Mouse (Mus musculus) hindbrain, embryonic 14.5 days (tissue): Measurements from ENCODE around the gene Sirt4. TPM values are rescaled to one million over a fixed set of nuclear protein-coding genes. Genes with fewer than 3 reads are reported as not detected.

Source experiments
- ATAC-seq: fragments of 200-750 bp; cut with Nextera tagmentation; 2 replicates; pipeline ENCODE4 v1.8.0; 2017; ENCODE audit warnings: moderate number of reproducible peaks, mild to moderate bottlenecking, moderate TSS enrichment, moderate library complexity; ENCODE audit not compliant: low FRiP score
- DNase-seq: peaks from one replicate; pipeline ENCODE4 v3.0.0-alpha.2; 2015; ENCODE audit warnings: low spot score
- H3K27ac ChIP-seq: fragments of 300-500 bp; sonication (generic); 2 replicates; pipeline ENCODE4 v1.5.1; 2014; ENCODE audit warnings: mild to moderate bottlenecking, moderate library complexity
- H3K27me3 ChIP-seq: fragments of 300-500 bp; sonication (generic); 2 replicates; pipeline ENCODE4 v1.6.1; 2014; ENCODE audit warnings: mild to moderate bottlenecking, low read length, mixed read lengths; ENCODE audit not compliant: control insufficient read depth, insufficient read depth
- H3K36me3 ChIP-seq: fragments of 300-500 bp; sonication (generic); replicated peaks from 2 replicates; pipeline ENCODE4 v1.6.1; 2014; ENCODE audit not compliant: control insufficient read depth, insufficient read depth
- H3K4me1 ChIP-seq: fragments of 300-500 bp; sonication (generic); replicated peaks from 2 replicates; pipeline ENCODE4 v1.6.1; 2014; ENCODE audit warnings: antibody characterized with exemption, low read length, mixed read lengths; ENCODE audit not compliant: control insufficient read depth, insufficient read depth
- H3K4me2 ChIP-seq: fragments of 300-500 bp; sonication (generic); replicated peaks from 2 replicates; pipeline ENCODE4 v1.6.1; 2014; ENCODE audit warnings: mild to moderate bottlenecking, moderate library complexity
- H3K4me3 ChIP-seq: fragments of 300-500 bp; sonication (generic); replicated peaks from 2 replicates; pipeline ENCODE4 v1.5.1; 2014; ENCODE audit warnings: mild to moderate bottlenecking, low read length
- H3K9ac ChIP-seq: fragments of 300-500 bp; sonication (generic); 2 replicates; pipeline ENCODE4 v1.6.1; 2014
- H3K9me3 ChIP-seq: fragments of 300-500 bp; sonication (generic); 2 replicates; pipeline ENCODE4 v1.6.1; 2016; ENCODE audit warnings: low read length; ENCODE audit not compliant: control insufficient read depth
- WGBS: fragments of 180-500 bp; shearing (Covaris S2); extraction: QIAGEN DNeasy Blood & Tissue Kit; methylation state at CpG from one replicate; pipeline ENCODE4 v1.1.7; 2014; 5-methylcytosine and 5-hydroxymethylcytosine counted together
- polyA plus RNA-seq: library from polyadenylated mRNA; unstranded; fragments of >200 nt; fragmentation: Nextera tagmentation; extraction: Ambion mirVana; gene quantifications from 2 replicates; pipeline ENCODE4 v1.2.1, GENCODE M21; 2014

Sirt4 gene
- polyA plus RNA-seq, 1 experiment from 2014 or later: 19.1 TPM

DNA sequence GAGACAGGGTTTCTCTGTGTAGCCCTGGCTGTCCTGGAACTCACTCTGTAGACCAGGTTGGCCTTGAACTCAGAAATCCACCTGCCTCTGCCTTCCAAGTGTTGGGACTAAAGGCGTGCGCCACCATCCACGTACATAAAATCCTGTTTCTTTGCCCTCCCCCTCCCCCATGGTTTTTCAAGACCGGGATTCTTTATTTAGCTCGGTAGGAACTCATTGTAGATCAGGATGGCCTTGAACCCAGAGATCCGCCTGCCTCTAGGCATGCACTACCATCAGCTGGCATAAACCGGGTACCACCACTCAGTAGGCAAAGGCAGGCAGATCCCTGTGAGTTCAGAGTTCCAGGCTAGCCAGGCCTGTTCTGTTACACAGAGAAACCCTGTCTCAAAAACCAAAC is 32.4 kb upstream of the Sirt4 start:
- no peaks in the 10 kb centered on the region for H3K27me3 ChIP-seq
- H3K4me1 ChIP-seq: peaks cover 9% of the 10 kb centered on the region; the same call in 1 of the 2 replicates
- no peak overlapping the region for H3K9ac ChIP-seq
- 85% methylated on average over 7 of the region's 7 CpGs for WGBS
- no peaks in the 10 kb centered on the region for H3K36me3 ChIP-seq
- H3K27ac ChIP-seq: no peak overlapping the region
- H3K4me2 ChIP-seq: no peak overlapping the region
- ATAC-seq: no peak
- DNase-seq: no peak
- H3K9me3 ChIP-seq: no peaks in the 10 kb centered on the region
- H3K4me3 ChIP-seq: no peak overlapping the region

DNA sequence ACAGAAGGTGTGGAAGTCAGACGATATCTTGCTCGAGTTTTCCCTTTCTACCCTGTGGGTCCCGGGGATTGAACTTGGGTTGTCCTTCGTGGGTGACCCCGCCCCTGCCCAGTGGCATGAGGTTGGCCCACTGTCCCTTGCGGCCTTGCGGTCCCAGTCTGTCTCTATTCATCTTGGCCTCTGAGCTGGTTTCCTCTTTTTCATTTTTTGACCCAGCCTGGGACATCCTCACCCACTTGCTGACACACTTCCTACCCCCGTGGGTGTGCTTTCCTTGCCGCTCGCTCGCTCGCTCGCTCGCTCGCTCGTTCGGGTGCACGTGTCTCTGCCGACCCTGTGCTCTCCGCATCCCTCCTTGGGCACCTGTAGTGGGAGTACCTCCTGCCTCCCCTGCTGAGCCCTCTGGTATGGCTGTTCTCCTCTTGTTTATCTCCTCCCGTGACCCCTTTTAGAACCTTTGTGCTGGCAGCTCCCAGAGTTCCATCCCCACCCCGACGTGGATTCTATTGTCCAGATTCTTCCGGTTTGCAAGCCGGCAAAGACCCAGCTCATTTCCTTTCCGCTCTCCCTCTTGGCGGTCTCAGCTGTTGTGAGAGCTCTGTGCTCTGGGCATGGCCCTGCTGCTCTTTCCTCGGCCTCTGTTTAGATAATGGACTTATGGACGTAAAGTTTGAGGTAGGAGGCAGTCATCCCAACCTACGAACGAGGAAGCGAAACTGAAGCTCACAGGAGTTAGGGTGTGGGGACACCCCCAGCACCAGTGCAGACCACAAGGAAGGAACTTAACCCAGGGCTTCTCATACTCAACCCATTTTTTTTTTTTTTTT is 31.8 kb upstream of the Sirt4 start:
- Histone ChIP-seq H3K4me2 (no peak overlapping the region), H3K9me3 (no peaks in the 10 kb centered on the region), H3K4me1 (peaks cover 9% of the 10 kb centered on the region; the same call in 1 of the 2 replicates), H3K4me3 (no peak overlapping the region), H3K27me3 (no peaks in the 10 kb centered on the region), H3K36me3 (no peaks in the 10 kb centered on the region), H3K27ac (no peak overlapping the region), H3K9ac (no peak overlapping the region)
- WGBS: 77% methylated on average over 32 of the region's 32 CpGs
- no peak for ATAC-seq
- DNase-seq: no peak

DNA sequence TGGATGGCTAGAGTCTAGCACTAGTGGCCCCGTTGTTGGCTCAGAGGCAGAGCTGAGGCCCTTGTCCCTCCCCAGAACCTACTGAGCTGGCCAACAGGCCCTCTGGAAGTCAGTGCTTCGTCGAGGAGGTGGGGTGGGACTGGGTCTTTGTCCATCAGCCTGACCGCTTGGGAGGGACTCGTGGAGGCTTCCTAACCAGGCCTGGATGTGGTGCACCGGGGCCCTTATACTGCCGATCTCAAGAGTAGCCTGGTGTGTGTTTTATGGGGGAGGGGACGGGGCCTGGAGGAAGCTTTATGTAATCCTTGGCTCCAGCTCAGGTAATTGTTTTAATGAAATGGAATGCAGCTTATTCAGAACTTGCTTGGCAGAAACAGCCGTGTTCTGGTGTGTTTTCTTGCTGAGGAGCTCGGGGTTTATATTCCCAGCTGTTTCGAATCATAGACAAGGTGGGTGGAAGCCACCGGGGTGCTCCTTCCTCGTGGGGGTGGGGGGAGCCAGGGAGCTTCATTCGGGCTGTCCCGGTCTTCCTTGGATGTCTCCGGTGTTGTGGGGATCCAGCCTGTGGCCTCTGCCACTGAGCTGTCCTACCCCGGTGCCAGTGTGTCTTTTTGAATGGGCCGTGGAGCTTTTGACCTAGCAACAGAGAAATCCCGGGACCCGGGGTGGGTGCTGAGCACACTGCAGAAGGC is 30.5 kb upstream of the Sirt4 start:
- H3K4me3 ChIP-seq: no peak overlapping the region
- H3K27ac ChIP-seq: peak overlapping the region; percentile 58
- H3K9me3 ChIP-seq: no peaks in the 10 kb centered on the region
- H3K4me1 ChIP-seq: peaks cover 9% of the 10 kb centered on the region; the same call in 1 of the 2 replicates
- 70% methylated on average over 20 of the region's 20 CpGs for WGBS
- H3K9ac ChIP-seq: no peak overlapping the region
- ATAC-seq (no peak; the same call in 1 of the 2 replicates), DNase-seq (no peak)
- H3K36me3 ChIP-seq: no peaks in the 10 kb centered on the region
- no peaks in the 10 kb centered on the region for H3K27me3 ChIP-seq
- 0 out of 2 replicates have a peak overlapping the region, but pooled peaks have one; percentile 7 for H3K4me2 ChIP-seq

DNA sequence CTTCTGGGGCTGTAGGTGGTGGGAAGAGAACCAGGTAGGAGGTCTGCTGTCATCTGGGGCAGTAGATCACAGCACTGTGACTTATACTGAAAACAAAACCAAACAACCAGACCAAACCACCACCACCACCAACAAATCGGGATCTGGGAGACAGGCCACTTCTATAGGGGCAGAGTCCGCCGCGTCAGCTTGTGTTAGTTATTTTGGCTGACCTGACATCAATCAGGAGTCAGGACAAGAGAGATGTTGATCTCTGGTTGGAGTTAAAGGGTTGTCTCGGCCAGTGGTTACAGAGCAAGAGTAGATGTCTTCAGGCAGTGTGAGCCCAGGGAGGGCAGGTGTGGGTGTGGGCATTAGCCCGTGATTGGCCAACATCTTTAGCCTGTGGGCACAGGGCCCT is 29.8 kb upstream of the Sirt4 start:
- Histone ChIP-seq H3K9me3 (no peaks in the 10 kb centered on the region), H3K36me3 (no peaks in the 10 kb centered on the region), H3K27ac (peak overlapping the region; percentile 58; the same call in 1 of the 2 replicates), H3K27me3 (no peaks in the 10 kb centered on the region), H3K4me1 (peaks cover 16% of the 10 kb centered on the region; the same call in 1 of the 2 replicates), H3K4me3 (no peak overlapping the region), H3K4me2 (no peak overlapping the region), H3K9ac (no peak overlapping the region)
- DNase-seq: no peak
- 89% methylated on average over 6 of the region's 6 CpGs for WGBS
- no peak for ATAC-seq

DNA sequence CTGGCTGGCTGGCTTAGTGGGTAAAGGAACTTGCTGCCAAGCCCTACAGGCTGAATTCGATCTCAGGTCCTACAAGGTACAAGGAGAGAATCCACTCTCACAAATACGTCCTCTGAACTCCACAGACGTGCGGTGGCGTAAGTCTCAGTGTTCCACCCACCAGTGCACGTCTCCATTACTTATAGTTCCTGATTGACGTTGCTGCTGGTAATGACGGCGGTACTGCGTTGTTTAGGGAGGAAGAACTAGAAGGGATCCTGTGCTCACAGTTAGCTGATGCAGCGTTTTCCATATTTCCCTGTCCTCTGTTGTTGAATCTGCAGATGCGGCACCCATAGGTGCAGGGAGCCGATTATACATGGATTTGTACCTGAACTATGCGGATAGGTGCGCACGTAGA is 29.2 kb upstream of the Sirt4 start:
- no peak overlapping the region for H3K4me3 ChIP-seq
- H3K4me1 ChIP-seq: peaks cover 22% of the 10 kb centered on the region
- H3K9ac ChIP-seq: no peak overlapping the region
- H3K27ac ChIP-seq: no peak overlapping the region
- H3K27me3 ChIP-seq: no peaks in the 10 kb centered on the region
- ATAC-seq (no peak), DNase-seq (no peak)
- no peak overlapping the region for H3K4me2 ChIP-seq
- H3K36me3 ChIP-seq: no peaks in the 10 kb centered on the region
- WGBS: 94% methylated on average over 16 of the region's 16 CpGs
- no peaks in the 10 kb centered on the region for H3K9me3 ChIP-seq

DNA sequence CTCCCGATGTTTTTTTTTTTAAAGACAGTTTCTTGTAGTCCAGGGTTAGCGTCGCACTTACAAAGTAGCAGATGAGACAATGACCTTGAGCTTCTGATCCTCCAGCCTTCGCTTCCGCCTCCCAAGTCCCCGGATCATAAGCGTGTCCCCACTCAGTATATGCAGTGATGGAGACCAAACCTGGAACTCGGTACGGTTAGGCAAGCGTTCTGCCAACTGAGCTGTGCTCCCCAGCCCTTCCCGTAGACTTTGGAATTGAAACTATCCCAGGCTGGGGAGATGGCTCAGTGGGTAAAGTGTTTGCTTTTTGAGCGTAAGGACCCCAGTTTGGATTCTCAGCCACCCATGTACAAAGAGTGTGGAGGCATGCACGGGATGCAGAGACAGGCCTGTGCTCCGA is 28.7 kb upstream of the Sirt4 start:
- no peak overlapping the region for H3K4me3 ChIP-seq
- H3K4me1 ChIP-seq: peaks cover 27% of the 10 kb centered on the region
- H3K36me3 ChIP-seq: no peaks in the 10 kb centered on the region
- no peak overlapping the region for H3K27ac ChIP-seq
- H3K9ac ChIP-seq: no peak overlapping the region
- WGBS: 97% methylated on average over 14 of the region's 14 CpGs
- H3K27me3 ChIP-seq: no peaks in the 10 kb centered on the region
- no peaks in the 10 kb centered on the region for H3K9me3 ChIP-seq
- ATAC-seq (no peak), DNase-seq (no peak)
- no peak overlapping the region for H3K4me2 ChIP-seq

DNA sequence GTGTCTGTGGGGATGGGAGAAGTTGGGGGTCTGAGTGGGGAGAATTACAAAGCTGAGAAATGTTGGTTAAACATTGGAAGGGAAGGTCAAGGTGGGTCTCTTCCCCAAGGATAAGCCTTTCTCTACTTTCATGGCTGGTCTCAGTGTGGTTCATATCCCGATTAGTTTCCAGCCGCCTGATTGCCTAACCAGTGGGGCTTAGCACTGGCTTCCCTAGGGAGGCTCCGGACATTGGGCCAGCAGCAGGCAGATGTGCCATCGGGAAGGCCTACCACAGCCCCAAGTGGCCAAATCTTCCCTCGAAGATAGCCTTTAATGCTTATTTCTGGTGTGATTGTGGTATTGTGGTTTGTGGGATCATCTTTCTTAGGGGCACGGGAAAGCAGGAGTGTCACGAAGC is 27.9 kb upstream of the Sirt4 start:
- Histone ChIP-seq H3K36me3 (no peaks in the 10 kb centered on the region), H3K4me3 (no peak overlapping the region), H3K27ac (no peak overlapping the region), H3K4me2 (no peak overlapping the region), H3K9ac (no peak overlapping the region), H3K27me3 (no peaks in the 10 kb centered on the region), H3K9me3 (no peaks in the 10 kb centered on the region), H3K4me1 (peaks cover 35% of the 10 kb centered on the region)
- ATAC-seq: no peak
- no peak for DNase-seq
- 88% methylated on average over 7 of the region's 7 CpGs for WGBS

DNA sequence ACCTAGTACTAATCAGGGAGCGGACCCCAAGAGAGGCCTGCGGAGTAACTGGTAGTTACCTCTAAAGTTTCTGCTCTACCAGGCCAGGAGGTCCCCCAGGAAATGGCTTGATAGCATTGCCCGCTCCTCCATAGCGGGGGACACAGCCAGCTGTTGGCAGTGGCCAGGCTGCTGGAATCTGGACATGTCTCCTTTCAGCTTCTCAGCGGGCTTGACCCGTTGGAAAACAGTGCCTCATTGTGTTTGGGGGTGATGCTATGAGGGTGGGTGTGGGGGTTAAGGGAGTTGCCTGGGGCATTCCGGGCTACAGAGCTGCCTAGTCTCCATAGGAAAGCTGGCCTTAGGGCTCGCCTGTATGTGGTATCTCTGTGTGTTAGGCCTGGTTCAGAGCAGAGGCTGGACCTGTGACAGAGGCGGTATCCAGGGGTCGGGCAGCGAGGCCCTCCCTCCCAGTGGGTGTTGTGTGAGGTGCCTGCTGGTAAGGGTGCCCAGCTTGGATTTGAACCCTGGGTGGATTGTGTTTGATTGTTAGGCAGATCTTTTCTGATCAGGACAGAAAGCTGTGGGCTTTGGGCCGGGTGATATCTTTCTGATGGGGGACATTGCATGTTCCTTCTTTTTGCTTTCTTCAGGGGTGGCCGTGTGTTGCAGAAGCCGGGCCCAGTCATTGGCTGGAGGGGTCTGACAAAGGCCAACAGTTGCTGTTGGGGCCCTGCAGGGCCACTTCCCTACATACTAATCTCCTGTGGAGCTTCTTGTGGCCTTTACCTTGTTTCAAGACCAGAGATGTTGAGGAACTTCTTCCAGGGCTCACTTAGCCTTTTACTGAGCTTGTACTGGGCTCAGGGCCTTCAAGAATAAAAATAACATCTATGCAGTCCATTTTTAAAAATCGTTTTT is 25.5 kb upstream of the Sirt4 start:
- peak overlapping the region; percentile 29; the same call in 1 of the 2 replicates for H3K9ac ChIP-seq
- H3K4me1 ChIP-seq: peaks cover 38% of the 10 kb centered on the region
- H3K9me3 ChIP-seq: no peaks in the 10 kb centered on the region
- ATAC-seq (no peak), DNase-seq (no peak)
- WGBS: 60% methylated on average over 15 of the region's 15 CpGs
- no peaks in the 10 kb centered on the region for H3K36me3 ChIP-seq
- peak overlapping the region; percentile 48; the same call in 1 of the 2 replicates for H3K27ac ChIP-seq
- no peaks in the 10 kb centered on the region for H3K27me3 ChIP-seq
- H3K4me2 ChIP-seq: peak overlapping the region; percentile 63
- no peak overlapping the region for H3K4me3 ChIP-seq
